Mouse (Mus musculus): ENCODE measurements at regions not wholly inside any gene's neighbourhood (a gene's known extent, or its start where the extent isn't known, plus 50 kb on each side); places are given as distances from the start of the nearest gene placed in this dataset.

DNA sequence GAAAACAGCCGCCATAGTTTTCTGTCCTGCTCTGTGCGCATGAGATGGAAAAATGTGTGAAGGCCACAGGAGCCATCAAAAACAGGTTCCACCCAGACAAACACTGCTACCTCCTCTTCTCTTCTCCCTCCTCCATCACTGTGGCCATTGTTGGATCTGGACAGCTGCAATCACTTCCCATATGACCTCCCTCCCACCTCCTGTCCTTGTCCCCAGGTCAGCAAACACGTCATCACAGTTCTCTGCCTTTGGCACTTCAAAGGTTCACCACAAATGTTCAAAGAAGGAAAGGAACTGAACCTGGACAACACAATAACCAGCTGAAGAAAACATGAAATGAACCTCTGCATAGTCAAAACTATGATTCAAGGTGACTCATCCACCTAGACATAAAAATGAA is 220.2 kb upstream of the Il12b start:
- WGBS = 87% methylated on average over 3 of the region's 3 CpGs
- Histone ChIP-seq H3K4me3 (ENCODE audit: extremely low read depth, insufficient read depth, insufficient read length) (no peak overlapping the region), H3K36me3 (ENCODE audit: control insufficient read depth, insufficient read depth, low read length) (no peaks in the 10 kb centered on the region), H3K27me3 (ENCODE audit: control insufficient read depth, insufficient read depth, low read length) (no peaks in the 10 kb centered on the region), H3K4me1 (ENCODE audit: control insufficient read depth, insufficient read depth, insufficient read length) (no peaks in the 10 kb centered on the region), H3K27ac (ENCODE audit: insufficient read depth, low read length) (no peak overlapping the region)
- no peak for DNase-seq (ENCODE audit: low read depth in 1 of 2, low spot score in 2 of 2)
- TF ChIP-seq POLR2A (IDR thresholded peaks at IDR 0.05; ENCODE audit: low read depth, low read length) (no peak), CTCF (IDR thresholded peaks at IDR 0.05; ENCODE audit: extremely low read depth, insufficient read depth, insufficient read length, insufficient replicate concordance) (no peak)

DNA sequence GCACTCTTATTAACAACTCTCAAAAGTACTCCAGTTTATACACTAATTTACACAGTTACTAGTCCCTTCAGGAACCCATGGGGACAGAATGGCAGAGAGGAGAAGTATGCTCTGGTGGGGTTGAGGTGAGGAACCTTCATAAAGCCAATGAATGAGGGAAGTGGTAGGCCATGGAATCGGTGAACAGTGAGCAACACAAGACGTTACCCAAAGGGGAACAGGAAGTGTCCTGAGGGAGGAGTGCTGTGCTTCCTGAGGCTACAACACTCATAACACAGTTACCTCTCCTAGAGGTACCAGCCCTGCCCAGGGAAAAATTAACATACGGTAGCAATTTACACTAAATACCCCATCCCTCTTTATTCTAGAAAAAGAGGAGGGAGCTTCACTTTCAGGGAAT is 216.0 kb upstream of the Il12b start:
- TF ChIP-seq POLR2A (IDR thresholded peaks at IDR 0.05; ENCODE audit: low read depth, low read length) (no peak), CTCF (IDR thresholded peaks at IDR 0.05; ENCODE audit: extremely low read depth, insufficient read depth, insufficient read length, insufficient replicate concordance) (no peak)
- 18% methylated on average over 3 of the region's 3 CpGs for WGBS
- Histone ChIP-seq H3K36me3 (ENCODE audit: control insufficient read depth, insufficient read depth, low read length) (no peaks in the 10 kb centered on the region), H3K4me1 (ENCODE audit: control insufficient read depth, insufficient read depth, insufficient read length) (no peaks in the 10 kb centered on the region), H3K4me3 (ENCODE audit: extremely low read depth, insufficient read depth, insufficient read length) (no peak overlapping the region), H3K27me3 (ENCODE audit: control insufficient read depth, insufficient read depth, low read length) (no peaks in the 10 kb centered on the region), H3K27ac (ENCODE audit: insufficient read depth, low read length) (no peak overlapping the region)
- no peak for DNase-seq (ENCODE audit: low read depth in 1 of 2, low spot score in 2 of 2)

DNA sequence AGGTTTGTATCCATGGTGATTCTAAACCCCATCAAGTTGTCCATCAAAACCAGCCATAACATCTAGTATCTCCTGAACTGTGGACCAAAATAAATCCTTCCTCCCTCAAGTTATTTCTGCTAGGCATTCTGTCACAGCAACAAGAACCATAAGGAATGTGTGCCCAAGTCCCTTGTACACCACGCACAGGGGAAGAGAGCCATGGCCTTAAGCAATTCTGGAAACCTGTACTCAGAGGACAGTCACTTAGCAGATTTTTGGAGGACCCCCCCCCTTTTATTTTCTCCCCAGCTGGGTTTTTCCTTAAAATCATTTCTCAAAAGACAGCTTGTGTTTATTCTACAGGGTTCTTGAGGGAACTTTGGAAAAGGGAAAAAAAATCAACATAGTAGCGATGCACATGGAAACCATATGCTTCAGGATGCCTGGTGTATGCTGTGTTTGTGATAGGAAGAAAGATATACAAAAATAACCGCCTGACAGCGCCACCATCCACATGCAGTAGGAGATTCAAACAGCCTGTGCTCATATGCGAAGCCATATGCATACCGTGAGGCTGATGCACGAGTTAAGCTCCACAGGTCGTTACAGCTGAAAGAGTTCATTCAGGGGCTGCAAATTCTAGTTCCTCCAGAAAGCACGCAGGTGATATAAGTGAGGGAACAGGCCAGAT is 214.5 kb upstream of the Il12b start:
- WGBS = 92% methylated on average over 9 of the region's 9 CpGs
- TF ChIP-seq CTCF (IDR thresholded peaks at IDR 0.05; ENCODE audit: extremely low read depth, insufficient read depth, insufficient read length, insufficient replicate concordance) (no peak), POLR2A (IDR thresholded peaks at IDR 0.05; ENCODE audit: low read depth, low read length) (no peak)
- DNase-seq (ENCODE audit: low read depth in 1 of 2, low spot score in 2 of 2) = no peak
- Histone ChIP-seq H3K4me1 (ENCODE audit: control insufficient read depth, insufficient read depth, insufficient read length) (no peaks in the 10 kb centered on the region), H3K27ac (ENCODE audit: insufficient read depth, low read length) (no peak overlapping the region), H3K36me3 (ENCODE audit: control insufficient read depth, insufficient read depth, low read length) (no peaks in the 10 kb centered on the region), H3K4me3 (ENCODE audit: extremely low read depth, insufficient read depth, insufficient read length) (no peak overlapping the region), H3K27me3 (ENCODE audit: control insufficient read depth, insufficient read depth, low read length) (no peaks in the 10 kb centered on the region)

DNA sequence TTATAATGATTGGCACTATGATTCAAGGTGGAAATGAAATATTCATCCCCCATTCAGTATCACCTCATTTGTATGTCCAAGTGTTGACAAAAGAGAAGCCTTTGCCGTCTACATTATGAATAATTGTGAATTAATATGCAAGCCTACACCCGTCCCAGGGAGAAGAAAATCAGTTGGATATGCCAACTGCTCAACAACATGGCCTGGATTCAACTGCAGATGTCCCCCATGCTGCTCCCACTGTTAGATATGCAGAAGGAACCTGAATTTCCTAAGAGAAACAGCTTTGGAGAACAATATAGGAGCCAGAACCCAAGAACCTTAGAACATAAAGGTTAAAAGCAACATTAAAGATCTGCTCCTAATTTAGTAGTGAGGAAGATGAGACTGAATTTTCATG is 211.7 kb upstream of the Il12b start:
- no peak overlapping the region for H3K4me3 ChIP-seq (ENCODE audit: extremely low read depth, insufficient read depth, insufficient read length)
- TF ChIP-seq POLR2A (IDR thresholded peaks at IDR 0.05; ENCODE audit: low read depth, low read length) (no peak), CTCF (IDR thresholded peaks at IDR 0.05; ENCODE audit: extremely low read depth, insufficient read depth, insufficient read length, insufficient replicate concordance) (no peak)
- DNase-seq (ENCODE audit: low read depth in 1 of 2, low spot score in 2 of 2) = no peak
- no peaks in the 10 kb centered on the region for H3K36me3 ChIP-seq (ENCODE audit: control insufficient read depth, insufficient read depth, low read length)
- WGBS = 86% methylated on average over 2 of the region's 2 CpGs
- H3K4me1 ChIP-seq (ENCODE audit: control insufficient read depth, insufficient read depth, insufficient read length) = no peaks in the 10 kb centered on the region
- H3K27me3 ChIP-seq (ENCODE audit: control insufficient read depth, insufficient read depth, low read length) = no peaks in the 10 kb centered on the region
- no peak overlapping the region for H3K27ac ChIP-seq (ENCODE audit: insufficient read depth, low read length)

DNA sequence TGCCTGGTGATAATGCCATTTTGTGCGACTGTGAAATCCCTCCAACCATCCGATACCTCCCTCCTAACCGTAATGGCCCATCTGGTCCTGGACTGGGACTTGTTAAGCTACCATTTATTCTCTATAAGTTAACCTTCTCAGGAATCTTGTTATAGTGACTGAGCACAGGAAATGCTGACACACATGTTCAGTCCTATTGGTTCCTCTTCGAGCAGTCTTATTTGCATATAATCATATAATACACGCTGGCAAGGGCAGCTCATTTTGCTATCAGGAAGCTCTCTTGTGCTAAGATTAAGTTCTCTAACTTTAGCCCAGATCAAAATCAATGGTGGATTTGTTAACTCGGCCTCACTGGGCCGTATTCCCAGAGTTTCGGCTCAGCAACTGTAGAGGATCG is 206.1 kb upstream of the Il12b start:
- 75% methylated on average over 9 of the region's 9 CpGs for WGBS
- no peak overlapping the region for H3K4me3 ChIP-seq (ENCODE audit: extremely low read depth, insufficient read depth, insufficient read length)
- DNase-seq (ENCODE audit: low read depth in 1 of 2, low spot score in 2 of 2) = no peak
- no peaks in the 10 kb centered on the region for H3K36me3 ChIP-seq (ENCODE audit: control insufficient read depth, insufficient read depth, low read length)
- no peaks in the 10 kb centered on the region for H3K27me3 ChIP-seq (ENCODE audit: control insufficient read depth, insufficient read depth, low read length)
- no peak overlapping the region for H3K27ac ChIP-seq (ENCODE audit: insufficient read depth, low read length)
- TF ChIP-seq POLR2A (IDR thresholded peaks at IDR 0.05; ENCODE audit: low read depth, low read length) (no peak), CTCF (IDR thresholded peaks at IDR 0.05; ENCODE audit: extremely low read depth, insufficient read depth, insufficient read length, insufficient replicate concordance) (no peak)
- H3K4me1 ChIP-seq (ENCODE audit: control insufficient read depth, insufficient read depth, insufficient read length) = no peaks in the 10 kb centered on the region

DNA sequence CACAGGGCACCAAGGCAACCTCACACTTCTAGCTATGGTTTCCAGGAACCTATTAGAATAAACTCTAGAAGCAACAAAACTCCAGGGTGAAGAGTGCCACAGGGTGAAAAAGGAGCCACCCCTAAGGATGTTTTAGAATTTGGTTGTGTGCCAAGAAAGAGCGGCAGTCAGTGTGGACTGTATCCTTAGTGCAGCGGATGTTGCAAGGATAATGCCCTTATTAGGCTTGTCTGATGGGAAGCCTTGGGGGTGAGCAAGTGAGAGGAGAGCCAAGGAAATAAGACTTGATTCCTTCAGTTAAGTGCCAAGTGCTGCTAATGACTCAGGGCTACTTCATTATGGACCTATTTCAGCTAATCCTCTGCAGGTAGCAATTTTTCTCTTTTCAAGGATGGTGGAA is 197.1 kb upstream of the Il12b start:
- Histone ChIP-seq H3K27me3 (ENCODE audit: control insufficient read depth, insufficient read depth, low read length) (no peaks in the 10 kb centered on the region), H3K36me3 (ENCODE audit: control insufficient read depth, insufficient read depth, low read length) (no peaks in the 10 kb centered on the region), H3K4me3 (ENCODE audit: extremely low read depth, insufficient read depth, insufficient read length) (no peak overlapping the region), H3K4me1 (ENCODE audit: control insufficient read depth, insufficient read depth, insufficient read length) (no peaks in the 10 kb centered on the region), H3K27ac (ENCODE audit: insufficient read depth, low read length) (no peak overlapping the region)
- TF ChIP-seq POLR2A (IDR thresholded peaks at IDR 0.05; ENCODE audit: low read depth, low read length) (no peak), CTCF (IDR thresholded peaks at IDR 0.05; ENCODE audit: extremely low read depth, insufficient read depth, insufficient read length, insufficient replicate concordance) (no peak)
- DNase-seq (ENCODE audit: low read depth in 1 of 2, low spot score in 2 of 2) = no peak
- 91% methylated on average over 2 of the region's 2 CpGs for WGBS

DNA sequence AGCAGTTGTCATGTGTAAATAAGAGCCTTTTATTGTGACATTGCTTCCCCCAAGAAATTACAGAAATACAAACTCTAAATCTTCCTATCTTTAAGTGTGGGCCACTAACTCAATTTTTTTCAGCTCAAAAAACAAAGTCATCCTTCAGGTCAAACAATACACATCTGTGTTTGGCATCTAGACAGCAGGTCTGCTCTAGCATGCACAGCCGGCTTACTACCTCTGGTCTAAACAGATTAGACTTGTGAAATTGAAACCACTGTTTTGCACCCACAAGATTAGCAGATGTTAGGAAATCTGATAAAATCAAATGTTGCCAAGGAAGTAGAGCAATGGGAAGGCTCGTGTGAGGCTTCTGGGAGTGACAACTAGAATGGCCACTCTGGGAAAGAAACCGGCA is 195.5 kb upstream of the Il12b start:
- TF ChIP-seq POLR2A (IDR thresholded peaks at IDR 0.05; ENCODE audit: low read depth, low read length) (no peak), CTCF (IDR thresholded peaks at IDR 0.05; ENCODE audit: extremely low read depth, insufficient read depth, insufficient read length, insufficient replicate concordance) (no peak)
- DNase-seq (ENCODE audit: low read depth in 1 of 2, low spot score in 2 of 2) = no peak

More for the DNA sequence above, 195.5 kb upstream of the Il12b start:
- Histone ChIP-seq H3K27me3 (ENCODE audit: control insufficient read depth, insufficient read depth, low read length) (no peaks in the 10 kb centered on the region), H3K4me1 (ENCODE audit: control insufficient read depth, insufficient read depth, insufficient read length) (no peaks in the 10 kb centered on the region), H3K27ac (ENCODE audit: insufficient read depth, low read length) (no peak overlapping the region), H3K36me3 (ENCODE audit: control insufficient read depth, insufficient read depth, low read length) (no peaks in the 10 kb centered on the region), H3K4me3 (ENCODE audit: extremely low read depth, insufficient read depth, insufficient read length) (no peak overlapping the region)
- 19% methylated on average over 3 of the region's 3 CpGs for WGBS

Data from spleen, adult 2 months (tissue).